Comparison of ENCODE assay signal across 18 mouse cellular contexts in genomic region chr9:78064121-78064520, GRCm38 (mm10). TPM values are rescaled to one million over a fixed set of nuclear protein-coding genes. Genes with fewer than 3 reads are reported as not detected.
DNase-seq lines count a peak whose midpoint lies in the region; ATAC-seq and TF ChIP-seq lines count a peak whose summit lies in the region.
"Had no signal": no experiment of that assay in that cellular context is flagged by ENCODE, and none has a peak within 500 bp of the region (broad histone marks: within the 10 kb centered on the region; RNA-seq: fewer than 3 reads in every experiment).

No protein-coding gene starts in this region.

- peak; percentile 78 for DNase-seq in midbrain, embryonic 11.5 days (ENCODE audit: low spot score, missing footprints)
- peak; percentile 64 to 70 for DNase-seq in kidney, adult 8-10 months
- peak; percentile 48 for DNase-seq in yolk sac, embryonic 10.5 days (ENCODE audit: low spot score)
- no peak for DNase-seq in left cerebral cortex, postnatal 14 days (ENCODE audit: low spot score in 2 of 2)
- no peak for DNase-seq in thymus, adult 2 months
- no peak for DNase-seq in cerebellum, postnatal 36 days
- DNase-seq: cerebellum, adult 18-20 months; forebrain, postnatal 0 days; gastrocnemius, postnatal 14 days; thymus, postnatal 36 days had no signal

- no peak overlapping the region for H3K4me3 ChIP-seq in midbrain, embryonic 11.5 days (ENCODE audit: low read depth, low read length)
- H3K4me3 ChIP-seq in midbrain, embryonic 15.5 days, result no peak overlapping the region
- no peak overlapping the region for H3K4me3 ChIP-seq in limb, embryonic 13.5 days
- H3K4me3 ChIP-seq in thymus, adult 2 months (ENCODE audit: control insufficient read depth, insufficient read depth, low read length), result no peak overlapping the region
- H3K4me3 ChIP-seq: heart, embryonic 10.5 days; hindbrain, embryonic 10.5 days; neural tube, embryonic 13.5 days had no signal

- intact Hi-C loops in left cerebral cortex, postnatal 14 days (cut with DNase I), result no loop called here

- H3K36me3 ChIP-seq in midbrain, embryonic 11.5 days (ENCODE audit: control insufficient read depth, insufficient read depth, low read length), result no peaks in the 10 kb centered on the region
- no peaks in the 10 kb centered on the region for H3K36me3 ChIP-seq in midbrain, embryonic 15.5 days (replicated peaks)
- H3K36me3 ChIP-seq in limb, embryonic 13.5 days, result no peaks in the 10 kb centered on the region
- no peaks in the 10 kb centered on the region for H3K36me3 ChIP-seq in thymus, adult 2 months (ENCODE audit: control insufficient read depth, insufficient read depth, low read length)
- H3K36me3 ChIP-seq: heart, embryonic 10.5 days; hindbrain, embryonic 10.5 days; neural tube, embryonic 13.5 days had no signal

- H3K27ac ChIP-seq in midbrain, embryonic 11.5 days (ENCODE audit: low read depth, low read length), result no peak overlapping the region
- no peak overlapping the region for H3K27ac ChIP-seq in midbrain, embryonic 15.5 days
- H3K27ac ChIP-seq in limb, embryonic 13.5 days, result peak overlapping the region; percentile 44; the same call in 1 of the 2 replicates
- H3K27ac ChIP-seq in thymus, adult 2 months (ENCODE audit: control insufficient read depth, insufficient read depth, low read length), result no peak overlapping the region
- H3K27ac ChIP-seq: heart, embryonic 10.5 days; hindbrain, embryonic 10.5 days; neural tube, embryonic 13.5 days had no signal

- H3K4me2 ChIP-seq in midbrain, embryonic 11.5 days, result no peak overlapping the region
- H3K4me2 ChIP-seq in midbrain, embryonic 15.5 days, result no peak overlapping the region
- H3K4me2 ChIP-seq in limb, embryonic 13.5 days (replicated peaks), result peak overlapping the region; percentile 31
- H3K4me2 ChIP-seq: neural tube, embryonic 13.5 days had no signal

- TF ChIP-seq CTCF in thymus, adult 2 months (IDR thresholded peaks at IDR 0.05; ENCODE audit: borderline replicate concordance, control insufficient read depth, extremely low read depth, insufficient read depth, low read length, poor library complexity), result no peak

- no peaks in the 10 kb centered on the region for H3K4me1 ChIP-seq in midbrain, embryonic 11.5 days (ENCODE audit: control insufficient read depth, insufficient read depth, low read length)
- H3K4me1 ChIP-seq in midbrain, embryonic 15.5 days, result no peaks in the 10 kb centered on the region
- peaks cover 15% of the 10 kb centered on the region for H3K4me1 ChIP-seq in limb, embryonic 13.5 days
- no peaks in the 10 kb centered on the region for H3K4me1 ChIP-seq in thymus, adult 2 months (replicated peaks; ENCODE audit: control insufficient read depth, insufficient read depth, low read length)
- H3K4me1 ChIP-seq: neural tube, embryonic 13.5 days had no signal

- no peaks in the 10 kb centered on the region for H3K9me3 ChIP-seq in midbrain, embryonic 11.5 days (ENCODE audit: control insufficient read depth, low read length)
- no peaks in the 10 kb centered on the region for H3K9me3 ChIP-seq in midbrain, embryonic 15.5 days
- no peaks in the 10 kb centered on the region for H3K9me3 ChIP-seq in limb, embryonic 13.5 days
- H3K9me3 ChIP-seq: heart, embryonic 10.5 days; hindbrain, embryonic 10.5 days; neural tube, embryonic 13.5 days had no signal

- no peaks in the 10 kb centered on the region for H3K27me3 ChIP-seq in midbrain, embryonic 11.5 days (ENCODE audit: control insufficient read depth, insufficient read depth, low read length)
- no peaks in the 10 kb centered on the region for H3K27me3 ChIP-seq in midbrain, embryonic 15.5 days (replicated peaks)
- no peaks in the 10 kb centered on the region for H3K27me3 ChIP-seq in limb, embryonic 13.5 days
- H3K27me3 ChIP-seq in thymus, adult 2 months (ENCODE audit: control insufficient read depth, insufficient read depth, low read length), result no peaks in the 10 kb centered on the region
- H3K27me3 ChIP-seq: neural tube, embryonic 13.5 days had no signal

- no peak for ATAC-seq in midbrain, embryonic 11.5 days (ENCODE audit: low FRiP score)
- no peak for ATAC-seq in midbrain, embryonic 15.5 days (replicated peaks)
- peak; percentile 73 for ATAC-seq in limb, embryonic 13.5 days (ENCODE audit: low FRiP score, low read depth)
- ATAC-seq: forebrain, postnatal 0 days; inflammation-experienced regulatory T-cells, adult 6 months had no signal

- H3K9ac ChIP-seq in midbrain, embryonic 11.5 days (ENCODE audit: low read length), result no peak overlapping the region
- no peak overlapping the region for H3K9ac ChIP-seq in midbrain, embryonic 15.5 days
- H3K9ac ChIP-seq in limb, embryonic 13.5 days, result no peak overlapping the region
- H3K9ac ChIP-seq: forebrain, postnatal 0 days; neural tube, embryonic 13.5 days had no signal

- WGBS in midbrain, embryonic 11.5 days, result 69% methylated on average over 10 of the region's 10 CpGs
- WGBS in midbrain, embryonic 15.5 days, result 71% methylated on average over 10 of the region's 10 CpGs
- WGBS in limb, embryonic 13.5 days, result 33% methylated on average over 10 of the region's 10 CpGs
- 94% methylated on average over 10 of the region's 10 CpGs for WGBS in thymus, adult 2 months

- TF ChIP-seq POLR2A in thymus, adult 2 months (IDR thresholded peaks at IDR 0.05; ENCODE audit: control insufficient read depth, extremely low read depth, insufficient read depth, low read length, poor library complexity), result no peak

RNA-seq across cellular contexts. Expression of gene Gcm1, which starts 12.4 kb away (rescaled TPM):
- polyA plus RNA-seq in midbrain, embryonic 11.5 days (2014; fragmentation: Nextera tagmentation; extraction: Ambion mirVana), result 0.10 and 0.12 TPM in 2 replicates
- polyA plus RNA-seq in midbrain, embryonic 15.5 days (2015; fragmentation: Nextera tagmentation; extraction: Ambion mirVana), result not detected in 2 replicates
- polyA plus RNA-seq in limb, embryonic 13.5 days (2015; fragmentation: Nextera tagmentation; extraction: Ambion mirVana), result not detected in 2 replicates
- not detected for total RNA-seq in left cerebral cortex, postnatal 14 days (2021)
- 0.20 TPM in 1 of 2 replicates, not detected in the other for polyA plus RNA-seq in thymus, adult 2 months (2012; rRNA removed)
- total RNA-seq: forebrain, postnatal 0 days; gastrocnemius, postnatal 14 days; liver, adult 2 months had no signal
- polyA plus RNA-seq: forebrain, postnatal 0 days; heart, embryonic 10.5 days; inflammation-experienced regulatory T-cells, adult 6 months; liver, adult 2 months; neural tube, embryonic 13.5 days; stomach, embryonic 14.5 days had no signal

RNA-seq across cellular contexts. Expression of gene Fbxo9, which starts 44.7 kb away (rescaled TPM):
- polyA plus RNA-seq in midbrain, embryonic 11.5 days (2014; fragmentation: Nextera tagmentation; extraction: Ambion mirVana), result 31.6 and 33.5 TPM in 2 replicates
- 67.5 and 75.1 TPM in 2 replicates for polyA plus RNA-seq in midbrain, embryonic 15.5 days (2015; fragmentation: Nextera tagmentation; extraction: Ambion mirVana)
- 36.8 and 39.4 TPM in 2 replicates for polyA plus RNA-seq in limb, embryonic 13.5 days (2015; fragmentation: Nextera tagmentation; extraction: Ambion mirVana)
- total RNA-seq in left cerebral cortex, postnatal 14 days (2021), result 100 to 1,000 TPM; 118 to 122 TPM
- polyA plus RNA-seq in thymus, adult 2 months (2012; rRNA removed), result 99.7 and 119 TPM in 2 replicates

RNA-seq across cellular contexts. Expression of gene Ick, which starts 44.9 kb away (rescaled TPM):
- polyA plus RNA-seq in midbrain, embryonic 11.5 days (2014; fragmentation: Nextera tagmentation; extraction: Ambion mirVana), result 35.3 and 35.9 TPM in 2 replicates
- polyA plus RNA-seq in midbrain, embryonic 15.5 days (2015; fragmentation: Nextera tagmentation; extraction: Ambion mirVana), result 43.0 and 46.3 TPM in 2 replicates
- polyA plus RNA-seq in limb, embryonic 13.5 days (2015; fragmentation: Nextera tagmentation; extraction: Ambion mirVana), result 32.1 and 33.9 TPM in 2 replicates
- total RNA-seq in left cerebral cortex, postnatal 14 days (2021), result 10 to 100 TPM; 23.1 to 23.2 TPM
- 14.5 and 16.5 TPM in 2 replicates for polyA plus RNA-seq in thymus, adult 2 months (2012; rRNA removed)

Comparison
In these comparisons a context has a peak if more than half of its experiments do, and no peak if none do; other contexts are left out.
1. DNase-seq: peak in midbrain, embryonic 11.5 days (single experiment), kidney, adult 8-10 months (2 of 2) and yolk sac, embryonic 10.5 days (single experiment); none in left cerebral cortex, postnatal 14 days (0 of 2), thymus, adult 2 months (single experiment) and cerebellum, postnatal 36 days (0 of 2).